Mouse (Mus musculus) ES-Bruce4 (cell line): Measurements from ENCODE around the gene Thap4. TPM values are rescaled to one million over a fixed set of nuclear protein-coding genes. Genes with fewer than 3 reads are reported as not detected.

ENCODE experiments used
- H3K27ac ChIP-seq: 2 replicates; pipeline ENCODE4 v1.5.1; 2012; ENCODE audit warnings: low read length, inconsistent platforms; ENCODE audit not compliant: insufficient read depth
- H3K27me3 ChIP-seq: 2 replicates; pipeline ENCODE4 v1.6.1; 2012; ENCODE audit warnings: mild to moderate bottlenecking, low read length, inconsistent platforms; ENCODE audit not compliant: control insufficient read depth, poor library complexity, insufficient read depth, severe bottlenecking
- H3K36me3 ChIP-seq: 2 replicates; pipeline ENCODE4 v1.6.1; 2012; ENCODE audit warnings: inconsistent platforms, mild to moderate bottlenecking, low read length, moderate library complexity; ENCODE audit not compliant: control insufficient read depth, poor library complexity, insufficient read depth, severe bottlenecking
- H3K4me1 ChIP-seq: one replicate; pipeline ENCODE4 v1.8.1; 2011; ENCODE audit warnings: low read length; ENCODE audit not compliant: control insufficient read depth, insufficient read depth
- H3K4me3 ChIP-seq: 2 replicates; pipeline ENCODE4 v1.5.1; 2011; ENCODE audit warnings: low read depth, mild to moderate bottlenecking, low read length
- H3K9ac ChIP-seq: 2 replicates; pipeline ENCODE4 v1.6.1; 2012; ENCODE audit warnings: low read depth, mild to moderate bottlenecking, inconsistent platforms; ENCODE audit not compliant: poor library complexity, severe bottlenecking
- H3K9me3 ChIP-seq: replicated peaks from 2 replicates; pipeline ENCODE4 v1.6.1; 2012; ENCODE audit warnings: mild to moderate bottlenecking, low read length, inconsistent platforms; ENCODE audit not compliant: control insufficient read depth, poor library complexity, insufficient read depth, severe bottlenecking
- CTCF ChIP-seq: IDR thresholded peaks from one replicate; pipeline ENCODE4 v1.8.1; 2011; ENCODE audit warnings: low read depth, low read length
- EP300 ChIP-seq: IDR thresholded peaks from 2 replicates; pipeline ENCODE4 v1.6.1; 2011; ENCODE audit warnings: low read depth, low read length; ENCODE audit not compliant: insufficient read depth
- POLR2A ChIP-seq: IDR thresholded peaks from one replicate; pipeline ENCODE4 v1.8.1; 2011; ENCODE audit warnings: low read length; ENCODE audit not compliant: insufficient read depth
- polyA plus RNA-seq: library from polyadenylated mRNA; stranded (reverse); fragments of >200 nt; gene quantifications from 2 replicates; pipeline ENCODE4 v1.2.4, GENCODE M21; 2011; ENCODE audit warnings: low read depth; ENCODE audit not compliant: missing spikeins, insufficient read depth, insufficient read length

Gene Thap4
- polyA plus RNA-seq, 1 experiment, result 51.5 TPM

- no peaks in the 10 kb centered on the region for H3K27me3 ChIP-seq
- peaks cover 2% of the 10 kb centered on the region for H3K4me1 ChIP-seq
- H3K9ac ChIP-seq, result peak overlapping the region; percentile 95
- TF ChIP-seq POLR2A (no peak), EP300 (no peak), CTCF (no peak)
- H3K36me3 ChIP-seq, result peaks cover 16% of the 10 kb centered on the region
- peak overlapping the region; percentile 37; the same call in 1 of the 2 replicates for H3K27ac ChIP-seq
- H3K9me3 ChIP-seq, result no peaks in the 10 kb centered on the region
- H3K4me3 ChIP-seq, result peak overlapping the region; percentile 88
Observed at GRCm38 (mm10) chr1:93753911-93754572, 622 bp downstream of the Thap4 start.

- H3K4me3 ChIP-seq, result peak within 1 kb of the TSS; percentile 59; the same call in 1 of the 2 replicates
- no peak within 1 kb of the TSS for H3K9ac ChIP-seq
- H3K9me3 ChIP-seq, result no peaks in the 10 kb centered on the region
- H3K27me3 ChIP-seq, result no peaks in the 10 kb centered on the region
- peaks cover 20% of the 10 kb centered on the region for H3K36me3 ChIP-seq
- TF ChIP-seq EP300 (no peak), CTCF (no peak), POLR2A (no peak)
- H3K4me1 ChIP-seq, result peaks cover 4% of the 10 kb centered on the region
- no peak within 1 kb of the TSS for H3K27ac ChIP-seq
Observed at GRCm38 (mm10) chr1:93751290-93751689, 3.4 kb downstream of the Thap4 start, which contains the start of gene Atg4b. Gene Atg4b (plus strand): TSS chr1:93751500.

- Histone ChIP-seq H3K4me1 (peaks cover 4% of the 10 kb centered on the region), H3K27ac (0 out of 2 replicates have a peak overlapping the region, but pooled peaks have one; percentile 10), H3K36me3 (peaks cover 25% of the 10 kb centered on the region), H3K27me3 (no peaks in the 10 kb centered on the region), H3K9me3 (no peaks in the 10 kb centered on the region), H3K9ac (no peak overlapping the region), H3K4me3 (no peak overlapping the region)
- TF ChIP-seq POLR2A, result no peak
- TF ChIP-seq EP300, result no peak
- no peak for TF ChIP-seq CTCF
Observed at GRCm38 (mm10) chr1:93748539-93748938, 6.1 kb downstream of the Thap4 start.

- no peaks in the 10 kb centered on the region for H3K9me3 ChIP-seq
- TF ChIP-seq CTCF (no peak), POLR2A (no peak), EP300 (no peak)
- no peak overlapping the region for H3K4me3 ChIP-seq
- no peaks in the 10 kb centered on the region for H3K27me3 ChIP-seq
- H3K4me1 ChIP-seq, result peaks cover 2% of the 10 kb centered on the region
- H3K27ac ChIP-seq, result no peak overlapping the region
- peaks cover 25% of the 10 kb centered on the region for H3K36me3 ChIP-seq
- H3K9ac ChIP-seq, result no peak overlapping the region
Observed at GRCm38 (mm10) chr1:93746179-93746578, 8.5 kb downstream of the Thap4 start.

GRCm38 (mm10) chr1:93742910-93743309, 11.8 kb downstream of the Thap4 start:
- H3K27me3 ChIP-seq, result no peaks in the 10 kb centered on the region
- H3K4me3 ChIP-seq, result no peak overlapping the region
- no peak overlapping the region for H3K27ac ChIP-seq
- H3K9me3 ChIP-seq, result no peaks in the 10 kb centered on the region
- TF ChIP-seq CTCF (no peak), POLR2A (no peak), EP300 (no peak)
- peaks cover 2% of the 10 kb centered on the region for H3K4me1 ChIP-seq
- peaks cover 5% of the 10 kb centered on the region for H3K36me3 ChIP-seq
- no peak overlapping the region for H3K9ac ChIP-seq

DNA sequence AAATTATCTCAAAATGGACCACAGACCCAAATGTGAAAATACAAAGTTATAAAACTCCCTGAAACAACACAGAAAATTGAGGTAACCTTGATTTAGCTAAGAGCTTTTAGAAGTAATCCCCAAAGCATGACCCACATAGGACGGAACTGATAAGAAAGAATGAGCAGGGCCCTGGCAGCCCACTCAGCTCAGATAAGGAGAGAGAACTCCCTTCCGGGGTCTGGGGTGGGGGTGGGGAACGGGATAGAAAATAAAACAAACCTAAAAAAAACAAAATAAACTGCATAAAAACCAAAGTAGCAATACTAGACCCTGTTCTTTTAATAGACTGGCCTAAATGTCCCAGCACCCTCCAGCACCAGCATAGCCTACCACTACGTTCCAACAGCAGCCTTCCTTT, 12.7 kb downstream of the Thap4 start:
- no peak overlapping the region for H3K9ac ChIP-seq
- no peak overlapping the region for H3K4me3 ChIP-seq
- TF ChIP-seq CTCF (no peak), POLR2A (no peak), EP300 (no peak)
- no peaks in the 10 kb centered on the region for H3K27me3 ChIP-seq
- H3K4me1 ChIP-seq, result peaks cover 2% of the 10 kb centered on the region
- no peaks in the 10 kb centered on the region for H3K9me3 ChIP-seq
- H3K36me3 ChIP-seq, result peaks cover 5% of the 10 kb centered on the region
- no peak overlapping the region for H3K27ac ChIP-seq
